In the genomic region with DNA sequence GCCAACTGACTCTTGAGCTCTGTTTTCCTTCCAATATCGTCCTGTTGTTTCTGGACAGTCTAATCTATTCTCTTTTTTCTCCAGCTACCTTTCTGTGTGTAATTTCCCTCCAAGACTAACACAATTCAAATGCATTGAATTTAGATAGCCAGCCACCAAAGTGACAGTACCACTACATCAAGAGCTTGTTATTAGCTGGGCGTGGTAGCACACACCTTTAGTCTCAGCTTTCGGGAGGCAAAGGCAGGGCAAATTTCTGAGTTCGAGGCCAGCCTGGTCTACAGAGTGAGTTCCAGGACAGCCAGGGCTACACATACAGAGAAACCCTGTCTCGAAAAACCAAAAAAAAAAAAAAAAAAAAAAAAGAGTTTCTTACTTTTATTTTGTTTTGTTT, we compare ENCODE assay signal across 8 mouse cellular contexts. TPM values are rescaled to one million over a fixed set of nuclear protein-coding genes. Genes with fewer than 3 reads are reported as not detected.
DNase-seq lines count a peak whose midpoint lies in the region; ATAC-seq and TF ChIP-seq lines count a peak whose summit lies in the region.
"Not testable (repeated sequence)": the region's sequence is repeated elsewhere in the genome, so short reads cannot be mapped to it uniquely, and the experiment has no call there.

No protein-coding gene starts in this region.

- not testable (repeated sequence) for H3K4me3 ChIP-seq in bone marrow macrophage, adult 2 months (ENCODE audit: insufficient read depth, low read length)
- H3K4me3 ChIP-seq in forebrain, embryonic 11.5 days (ENCODE audit: low read depth, low read length): peak overlapping the region; percentile 92
- H3K4me3 ChIP-seq in heart, embryonic 13.5 days: peak overlapping the region; percentile 92
- H3K4me3 ChIP-seq in intestine, embryonic 14.5 days (ENCODE audit: low read depth, low read length): peak overlapping the region; percentile 82
- peak overlapping the region; percentile 73; the same call in 1 of the 2 replicates for H3K4me3 ChIP-seq in limb, embryonic 13.5 days
- 0 out of 2 replicates have a peak overlapping the region, but pooled peaks have one; percentile 61 for H3K4me3 ChIP-seq in lung, postnatal 0 days (ENCODE audit: low read depth, low read length)
- H3K4me3 ChIP-seq in myocyte: peak overlapping the region; percentile 88
- H3K4me3 ChIP-seq in thymus, adult 2 months (ENCODE audit: control insufficient read depth, insufficient read depth, low read length): peak overlapping the region; percentile 15

- H3ac ChIP-seq in myocyte (ENCODE audit: control insufficient read depth, insufficient read length): peak overlapping the region; percentile 26

- not testable (repeated sequence) for TF ChIP-seq EP300 in lung, postnatal 0 days (IDR thresholded peaks at IDR 0.05)

- not testable (repeated sequence) for H3K27me3 ChIP-seq in forebrain, embryonic 11.5 days (ENCODE audit: control insufficient read depth, insufficient read depth, low read length); heart, embryonic 13.5 days (replicated peaks); intestine, embryonic 14.5 days (replicated peaks; ENCODE audit: control insufficient read depth, insufficient read depth, low read length); limb, embryonic 13.5 days; lung, postnatal 0 days (replicated peaks; ENCODE audit: insufficient read depth, low read length); myocyte (ENCODE audit: control insufficient read depth, insufficient read depth, insufficient read length); thymus, adult 2 months (ENCODE audit: control insufficient read depth, insufficient read depth, low read length)

- 0 out of 2 replicates have a peak overlapping the region, but pooled peaks have one; percentile 0 for H3K27ac ChIP-seq in bone marrow macrophage, adult 2 months (ENCODE audit: insufficient read depth, low read depth, low read length)
- not testable (repeated sequence) for H3K27ac ChIP-seq in forebrain, embryonic 11.5 days (ENCODE audit: low read depth, low read length); limb, embryonic 13.5 days; lung, postnatal 0 days (ENCODE audit: low read length); thymus, adult 2 months (ENCODE audit: control insufficient read depth, insufficient read depth, low read length)
- peak overlapping the region; percentile 58 for H3K27ac ChIP-seq in heart, embryonic 13.5 days (replicated peaks)
- H3K27ac ChIP-seq in intestine, embryonic 14.5 days (ENCODE audit: low read depth): peak overlapping the region; percentile 36; the same call in 1 of the 2 replicates

- not testable (repeated sequence) for H3K4me1 ChIP-seq in bone marrow macrophage, adult 2 months (ENCODE audit: control insufficient read depth, insufficient read depth, low read length)
- peaks cover 16% of the 10 kb centered on the region for H3K4me1 ChIP-seq in forebrain, embryonic 11.5 days (replicated peaks; ENCODE audit: control insufficient read depth, insufficient read depth, low read length)
- peaks cover 35% of the 10 kb centered on the region for H3K4me1 ChIP-seq in heart, embryonic 13.5 days
- peaks cover 28% of the 10 kb centered on the region for H3K4me1 ChIP-seq in intestine, embryonic 14.5 days (replicated peaks; ENCODE audit: control insufficient read depth, insufficient read depth, low read length)
- H3K4me1 ChIP-seq in limb, embryonic 13.5 days: peaks cover 35% of the 10 kb centered on the region
- peaks cover 20% of the 10 kb centered on the region; the same call in 1 of the 2 replicates for H3K4me1 ChIP-seq in lung, postnatal 0 days (ENCODE audit: insufficient read depth, low read depth, low read length)
- H3K4me1 ChIP-seq in thymus, adult 2 months (replicated peaks; ENCODE audit: control insufficient read depth, insufficient read depth, low read length): peaks cover 21% of the 10 kb centered on the region

- H3K9ac ChIP-seq in forebrain, embryonic 11.5 days (ENCODE audit: low read length): peak overlapping the region; percentile 35; the same call in 1 of the 2 replicates
- peak overlapping the region; percentile 66 for H3K9ac ChIP-seq in heart, embryonic 13.5 days
- not testable (repeated sequence) for H3K9ac ChIP-seq in intestine, embryonic 14.5 days (ENCODE audit: low read length); limb, embryonic 13.5 days; lung, postnatal 0 days (replicated peaks; ENCODE audit: low read depth)

- peaks cover 16% of the 10 kb centered on the region for H3K36me3 ChIP-seq in forebrain, embryonic 11.5 days (ENCODE audit: control insufficient read depth, insufficient read depth, low read length)
- peaks cover 26% of the 10 kb centered on the region for H3K36me3 ChIP-seq in heart, embryonic 13.5 days
- peaks cover 27% of the 10 kb centered on the region for H3K36me3 ChIP-seq in intestine, embryonic 14.5 days (ENCODE audit: control insufficient read depth, insufficient read depth, low read length)
- peaks cover 27% of the 10 kb centered on the region for H3K36me3 ChIP-seq in limb, embryonic 13.5 days
- not testable (repeated sequence) for H3K36me3 ChIP-seq in lung, postnatal 0 days (ENCODE audit: insufficient read depth, low read length); myocyte (ENCODE audit: control insufficient read depth, insufficient read depth)
- H3K36me3 ChIP-seq in thymus, adult 2 months (ENCODE audit: control insufficient read depth, insufficient read depth, low read length): peaks cover 24% of the 10 kb centered on the region

- TF ChIP-seq CTCF in bone marrow macrophage, adult 2 months (IDR thresholded peaks at IDR 0.05; ENCODE audit: low read depth, low read length); lung, postnatal 0 days (IDR thresholded peaks at IDR 0.05); thymus, adult 2 months (IDR thresholded peaks at IDR 0.05; ENCODE audit: borderline replicate concordance, control insufficient read depth, extremely low read depth, insufficient read depth, low read length, poor library complexity): not testable (repeated sequence)

- H3K4me2 ChIP-seq in forebrain, embryonic 11.5 days (ENCODE audit: low read depth, low read length, severe bottlenecking): peak overlapping the region; percentile 33; the same call in 1 of the 2 replicates
- H3K4me2 ChIP-seq in heart, embryonic 13.5 days: peak overlapping the region; percentile 76
- H3K4me2 ChIP-seq in intestine, embryonic 14.5 days (ENCODE audit: low read length): peak overlapping the region; percentile 88
- H3K4me2 ChIP-seq in limb, embryonic 13.5 days (replicated peaks): peak overlapping the region; percentile 85
- H3K4me2 ChIP-seq in lung, postnatal 0 days (replicated peaks; ENCODE audit: low read depth, low read length): peak overlapping the region; percentile 93
- H3K4me2 ChIP-seq in myocyte (ENCODE audit: low read depth): peak overlapping the region; percentile 91

- not testable (repeated sequence) for DNase-seq in forebrain, embryonic 11.5 days (ENCODE audit: low spot score); intestine, embryonic 14.5 days (ENCODE audit: low spot score); lung, postnatal 0 days (ENCODE audit: low spot score); thymus, adult 2 months

- H3K9me3 ChIP-seq in forebrain, embryonic 11.5 days (ENCODE audit: control insufficient read depth, low read length); intestine, embryonic 14.5 days (ENCODE audit: control insufficient read depth, low read length); limb, embryonic 13.5 days; lung, postnatal 0 days (ENCODE audit: low read length): not testable (repeated sequence)
- H3K9me3 ChIP-seq in heart, embryonic 13.5 days: peaks cover 12% of the 10 kb centered on the region; the same call in 1 of the 2 replicates

- not testable (repeated sequence) for ATAC-seq in forebrain, embryonic 11.5 days (replicated peaks; ENCODE audit: low FRiP score); heart, embryonic 13.5 days (ENCODE audit: extremely low read depth, insufficient number of reproducible peaks, low FRiP score, low TSS enrichment); limb, embryonic 13.5 days (ENCODE audit: low FRiP score, low read depth); lung, postnatal 0 days
- peak; percentile 38 for ATAC-seq in intestine, embryonic 14.5 days (replicated peaks; ENCODE audit: low FRiP score, low TSS enrichment, low read depth)

- 50% methylated on average over 5 of the region's 5 CpGs for WGBS in forebrain, embryonic 11.5 days
- WGBS in heart, embryonic 13.5 days: 31% methylated on average over 5 of the region's 5 CpGs
- 30% methylated on average over 5 of the region's 5 CpGs for WGBS in intestine, embryonic 14.5 days
- 33% methylated on average over 5 of the region's 5 CpGs for WGBS in limb, embryonic 13.5 days
- WGBS in lung, postnatal 0 days: 23% methylated on average over 5 of the region's 5 CpGs
- 20% methylated on average over 5 of the region's 5 CpGs for WGBS in thymus, adult 2 months

- TF ChIP-seq POLR2A in bone marrow macrophage, adult 2 months (IDR thresholded peaks at IDR 0.05; ENCODE audit: borderline replicate concordance, low read depth, low read length); myocyte (IDR thresholded peaks at IDR 0.05; ENCODE audit: insufficient read length, low read depth): not testable (repeated sequence)
- 0 out of 2 replicates have a peak, but pooled peaks have one; percentile 6 for TF ChIP-seq POLR2A in thymus, adult 2 months (IDR thresholded peaks at IDR 0.05; ENCODE audit: control insufficient read depth, extremely low read depth, insufficient read depth, low read length, poor library complexity)

- peaks cover 45% of the 10 kb centered on the region for H3K79me2 ChIP-seq in myocyte (ENCODE audit: control insufficient read depth, insufficient read depth)

RNA-seq across cellular contexts. Expression of a gene that starts 0.3 kb away (rescaled TPM):
- 86.3 and 92.4 TPM in 2 replicates for polyA plus RNA-seq in bone marrow macrophage, adult 2 months (2012; ENCODE audit: insufficient read depth, insufficient read length, missing spikeins)
- polyA plus RNA-seq in forebrain, embryonic 11.5 days (2014; fragmentation: Nextera tagmentation; extraction: Ambion mirVana): 446 and 479 TPM in 2 replicates
- 344 and 384 TPM in 2 replicates for polyA plus RNA-seq in heart, embryonic 13.5 days (2015; fragmentation: Nextera tagmentation; extraction: Ambion mirVana)
- 489 and 512 TPM in 2 replicates for polyA plus RNA-seq in intestine, embryonic 14.5 days (2014; fragmentation: Nextera tagmentation; extraction: Ambion mirVana)
- polyA plus RNA-seq in limb, embryonic 13.5 days (2015; fragmentation: Nextera tagmentation; extraction: Ambion mirVana): 396 and 444 TPM in 2 replicates
- polyA plus RNA-seq in lung, postnatal 0 days (2015; fragmentation: Nextera tagmentation; extraction: Ambion mirVana): 46.4 and 46.5 TPM in 2 replicates
- polyA plus RNA-seq in myocyte (2012; fragmentation: generic; extraction: Trizol): 85.7 TPM
- polyA plus RNA-seq in thymus, adult 2 months (2012; rRNA removed): 131 and 158 TPM in 2 replicates

RNA-seq across cellular contexts. Expression of a gene that starts 45.5 kb away (rescaled TPM):
- 0.91 and 1.5 TPM in 2 replicates for polyA plus RNA-seq in bone marrow macrophage, adult 2 months (2012; ENCODE audit: insufficient read depth, insufficient read length, missing spikeins)
- 42.5 and 44.5 TPM in 2 replicates for polyA plus RNA-seq in forebrain, embryonic 11.5 days (2014; fragmentation: Nextera tagmentation; extraction: Ambion mirVana)
- polyA plus RNA-seq in heart, embryonic 13.5 days (2015; fragmentation: Nextera tagmentation; extraction: Ambion mirVana): 30.8 and 31.1 TPM in 2 replicates
- 24.7 and 29.0 TPM in 2 replicates for polyA plus RNA-seq in intestine, embryonic 14.5 days (2014; fragmentation: Nextera tagmentation; extraction: Ambion mirVana)
- 26.2 and 28.0 TPM in 2 replicates for polyA plus RNA-seq in limb, embryonic 13.5 days (2015; fragmentation: Nextera tagmentation; extraction: Ambion mirVana)
- polyA plus RNA-seq in lung, postnatal 0 days (2015; fragmentation: Nextera tagmentation; extraction: Ambion mirVana): 24.5 and 31.5 TPM in 2 replicates
- polyA plus RNA-seq in myocyte (2012; fragmentation: generic; extraction: Trizol): 5.5 TPM
- polyA plus RNA-seq in thymus, adult 2 months (2012; rRNA removed): 4.2 and 5.6 TPM in 2 replicates

Comparison
In these comparisons a context has a peak if more than half of its experiments do, and no peak if none do; other contexts are left out.
1. H3K4me2 ChIP-seq: peak in every context shown above with its lines; median percentile 93 in lung, postnatal 0 days; 91 in myocyte; 88 in intestine, embryonic 14.5 days; 85 in limb, embryonic 13.5 days; 76 in heart, embryonic 13.5 days; 33 in forebrain, embryonic 11.5 days.